Mouse (Mus musculus): Measurements from ENCODE around the gene Polr3h.

The Polr3h gene

GRCm38 (mm10) chr15:81949076-81949475 lies 23.0 kb upstream of the Polr3h start:
- DNase-seq: no peak

- DNase-seq: peak; percentile 83
Measured at GRCm38 (mm10) chr15:81943176-81943749, 17.2 kb upstream of the Polr3h start.

GRCm38 (mm10) chr15:81941010-81941409 lies 15.0 kb upstream of the Polr3h start:
- DNase-seq: no peak

- DNase-seq: no peak
Measured at GRCm38 (mm10) chr15:81940219-81940618, 14.2 kb upstream of the Polr3h start.

DNA sequence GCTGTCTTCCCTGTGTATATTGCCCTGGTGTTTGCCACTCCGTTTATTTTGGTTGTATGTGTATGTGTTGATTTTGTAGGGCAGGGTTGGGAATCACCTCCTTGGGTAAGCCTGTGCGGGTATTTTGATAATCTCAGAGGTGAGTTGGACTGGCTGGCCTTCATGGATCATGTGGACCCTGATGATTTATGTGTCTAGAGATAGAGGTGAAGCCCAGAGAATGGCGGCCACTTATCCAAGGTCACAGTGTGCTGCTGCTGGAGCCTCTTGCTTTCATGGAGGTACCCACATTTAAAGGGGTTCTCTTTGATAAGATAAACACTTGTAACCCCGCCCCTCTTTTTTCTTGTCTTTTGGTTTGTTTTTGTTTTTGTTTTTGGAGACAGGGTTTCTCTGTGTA lies 13.7 kb upstream of the Polr3h start:
- no peak for DNase-seq

- no peak for DNase-seq
Measured at GRCm38 (mm10) chr15:81939157-81939715, 13.2 kb upstream of the Polr3h start.

GRCm38 (mm10) chr15:81938246-81938645 lies 12.2 kb upstream of the Polr3h start:
- DNase-seq: peak; percentile 78

DNA sequence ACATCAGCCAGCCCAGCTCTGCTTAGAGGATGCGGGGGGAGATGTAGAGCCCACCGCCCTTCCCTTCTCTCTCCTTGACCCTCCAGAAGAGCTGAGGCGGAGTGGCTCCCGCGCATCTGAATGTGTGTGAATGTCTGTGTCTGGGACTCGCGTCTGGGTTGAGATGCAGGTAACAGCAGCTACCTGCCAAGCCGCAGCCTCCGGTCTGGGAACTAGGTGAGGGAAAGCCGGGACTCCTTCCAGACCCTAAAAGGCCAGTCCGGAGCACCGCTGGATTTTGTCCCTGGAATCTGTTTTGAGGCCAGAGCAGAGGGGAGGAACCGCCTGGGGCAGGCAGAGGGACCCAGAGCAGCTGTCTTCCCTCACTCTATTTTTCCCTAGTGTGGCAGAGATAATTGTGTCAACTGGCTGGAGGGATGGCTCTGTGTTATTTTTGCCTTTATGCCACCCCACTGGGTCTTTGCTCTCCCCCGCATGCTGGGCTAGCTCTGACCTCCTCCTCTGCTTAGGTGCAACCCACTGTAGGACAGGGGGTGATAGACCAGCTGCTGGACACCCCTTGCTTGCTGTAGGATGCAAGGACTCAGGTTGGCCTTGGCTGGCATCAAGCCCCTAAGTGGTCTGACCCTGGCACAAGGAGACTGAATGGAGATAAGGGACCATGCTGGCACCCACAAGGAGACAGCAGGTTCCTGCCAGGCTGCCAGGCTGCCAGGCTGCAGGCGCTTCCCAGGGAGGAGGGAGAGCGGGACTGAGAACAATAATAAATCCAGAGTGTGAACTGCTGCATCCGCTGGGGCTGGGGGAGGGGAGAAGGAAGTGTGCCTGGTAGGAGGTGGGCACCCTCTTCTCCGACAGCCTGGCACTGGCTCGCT lies 11.3 kb upstream of the Polr3h start:
- DNase-seq: peak; percentile 26

- peak; percentile 76 for DNase-seq
Measured at GRCm38 (mm10) chr15:81936679-81937078, 10.6 kb upstream of the Polr3h start, which contains the start of gene Csdc2. Gene Csdc2, plus strand, starts transcription at chr15:81936759.

- no peak for DNase-seq
Measured at GRCm38 (mm10) chr15:81935869-81936637, 10.0 kb upstream of the Polr3h start.

- DNase-seq: no peak
Measured at GRCm38 (mm10) chr15:81933986-81934385, 7.9 kb upstream of the Polr3h start.

DNA sequence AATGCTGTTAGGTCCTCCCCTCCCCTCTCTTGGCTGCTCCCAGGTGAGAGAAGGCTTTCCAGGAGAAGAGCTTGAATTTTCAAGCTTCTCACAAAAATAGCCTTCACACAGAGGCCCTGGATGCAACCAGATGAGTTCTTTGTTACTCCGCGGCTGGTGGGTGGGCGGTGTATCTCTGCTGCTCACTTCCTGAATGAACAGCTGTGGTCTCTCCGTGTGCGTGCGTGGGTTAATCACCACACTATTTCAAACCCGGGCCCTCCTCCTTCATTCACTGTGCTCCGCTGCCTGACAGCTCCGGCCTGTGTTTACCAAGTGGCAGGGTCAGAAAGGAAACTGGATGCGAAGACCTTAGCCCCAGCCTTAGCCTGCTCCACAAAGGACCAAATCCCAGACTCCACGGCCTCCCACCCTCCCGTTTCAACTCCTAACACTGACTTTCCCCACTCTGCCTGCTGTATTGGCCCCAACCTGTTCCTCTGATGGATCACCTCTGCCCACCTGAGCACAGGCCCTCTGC lies 7.0 kb upstream of the Polr3h start:
- peak; percentile 16 for DNase-seq

DNA sequence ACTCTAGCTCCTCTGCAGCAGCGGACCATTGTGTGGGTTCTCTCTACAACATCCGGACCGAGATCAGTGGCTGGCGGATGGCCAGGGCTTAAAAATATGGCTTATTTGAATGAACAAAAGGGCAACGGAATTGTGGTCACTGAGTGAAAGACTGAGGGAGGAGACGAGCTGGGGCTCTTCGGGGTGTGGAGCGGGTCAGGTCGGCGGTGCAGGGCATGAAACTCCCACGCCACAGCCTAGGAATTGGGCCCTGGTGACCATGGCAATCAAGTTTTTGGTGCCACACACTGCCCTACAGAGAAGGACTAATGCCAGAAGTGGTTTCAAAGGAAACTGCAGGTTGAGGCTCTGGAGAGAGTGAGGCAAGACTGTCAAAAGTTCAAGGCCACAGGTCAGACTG lies 2.2 kb upstream of the Polr3h start:
- DNase-seq: no peak

DNA sequence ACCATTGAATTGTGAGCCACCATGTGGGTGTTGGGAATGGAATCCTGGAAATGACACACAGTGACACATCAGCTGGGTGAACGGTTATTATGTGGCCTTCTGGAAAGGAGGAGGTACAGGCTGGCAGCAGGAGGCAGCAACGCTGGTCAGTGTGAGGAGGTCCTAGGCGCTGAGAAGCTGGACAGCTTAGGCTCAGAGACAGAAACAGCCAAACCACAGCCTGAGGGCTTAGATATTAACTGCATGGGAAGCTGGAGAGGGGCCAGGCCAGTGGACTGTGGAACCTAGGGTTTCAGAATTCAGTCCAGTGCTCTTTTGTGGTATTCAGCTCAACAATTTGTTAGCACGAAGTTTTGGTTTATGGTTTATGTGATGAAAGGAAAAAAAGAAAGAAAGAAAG lies 1.7 kb upstream of the Polr3h start:
- no peak for DNase-seq

DNA sequence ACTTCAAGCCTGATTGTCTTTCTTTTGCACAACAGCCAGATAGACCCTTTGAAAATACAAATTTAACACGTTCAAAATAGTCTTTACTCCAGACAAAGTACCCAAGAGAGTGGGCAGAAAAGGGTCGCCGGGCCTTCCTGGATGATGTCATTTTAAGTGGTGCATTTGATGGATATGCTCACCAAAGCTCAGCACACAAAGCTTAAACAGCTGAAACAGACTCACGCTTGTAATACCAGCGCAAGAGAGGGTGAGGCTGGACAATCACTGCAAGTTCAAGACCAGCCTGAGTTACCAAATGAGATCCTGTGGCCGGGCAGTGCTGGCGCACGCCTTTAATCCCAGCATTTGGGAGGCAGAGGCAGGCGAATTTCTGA lies 394 bp upstream of the Polr3h start:
- DNase-seq: no peak

- no peak for DNase-seq
Measured at GRCm38 (mm10) chr15:81924933-81925332, 1.1 kb downstream of the Polr3h start.

DNA sequence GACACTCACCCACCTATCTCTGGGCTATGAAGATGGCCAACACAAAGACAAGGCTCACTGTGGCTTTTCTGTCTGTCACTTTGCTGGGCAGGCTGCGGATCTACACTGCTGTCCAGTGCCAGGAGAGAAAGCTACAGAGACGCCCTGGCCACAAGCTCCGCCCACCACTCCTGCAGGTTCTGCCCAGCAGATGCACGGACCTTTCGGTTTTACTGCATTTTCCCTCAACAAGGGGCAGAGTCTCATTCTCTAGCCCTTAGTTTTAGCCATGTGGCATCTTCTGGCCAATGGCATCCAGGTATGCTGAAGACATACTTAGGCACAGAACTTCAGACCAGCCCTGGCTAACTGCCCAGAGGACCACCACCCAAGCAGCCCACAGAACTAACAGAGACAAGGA lies 4.8 kb downstream of the Polr3h start:
- DNase-seq: no peak

- DNase-seq: no peak
Measured at GRCm38 (mm10) chr15:81920546-81921217, 5.4 kb downstream of the Polr3h start.

DNA sequence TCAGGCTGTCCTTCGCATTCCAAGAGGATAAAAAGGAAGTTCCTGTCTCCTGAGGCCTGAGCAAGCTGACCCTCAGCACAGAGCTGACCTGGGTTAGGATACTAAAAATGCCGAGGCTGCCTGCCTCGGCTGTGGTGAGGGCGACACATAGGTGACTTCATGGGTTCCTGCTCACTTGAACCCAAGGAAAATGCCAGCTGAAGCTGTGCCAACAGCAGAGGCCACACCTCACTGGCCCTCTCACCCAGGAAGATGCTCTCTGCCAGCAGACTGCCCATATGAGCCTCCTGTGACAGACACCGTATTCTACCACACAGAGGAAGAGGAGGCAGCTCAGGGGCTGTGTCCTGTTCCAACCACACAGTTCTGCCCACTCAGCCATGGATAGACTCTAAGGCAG lies 7.0 kb downstream of the Polr3h start:
- no peak for DNase-seq

GRCm38 (mm10) chr15:81917621-81918463 lies 8.2 kb downstream of the Polr3h start:
- DNase-seq: peak; percentile 76

DNA sequence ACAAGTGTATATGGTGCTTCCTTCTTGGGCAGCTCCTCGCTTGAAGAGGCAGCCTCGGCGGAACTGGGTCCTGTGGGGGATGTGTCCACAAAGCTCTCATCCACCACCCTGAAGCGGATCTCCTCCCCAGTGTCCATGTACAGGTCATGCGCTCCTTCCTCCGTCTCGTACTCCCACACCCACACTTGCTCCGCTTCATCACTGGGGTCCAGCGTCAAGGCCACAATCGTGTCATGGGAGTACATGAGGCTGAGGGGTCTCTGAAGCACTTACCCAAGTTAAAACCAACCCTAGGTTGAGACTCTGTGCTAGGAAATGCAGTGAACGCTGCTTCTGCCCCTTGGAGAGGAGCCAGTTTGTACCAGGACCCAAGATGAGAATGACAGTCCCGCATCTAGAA lies 8.8 kb downstream of the Polr3h start:
- DNase-seq: no peak

GRCm38 (mm10) chr15:81915663-81916062 lies 10.4 kb downstream of the Polr3h start:
- DNase-seq: no peak
